Mouse (Mus musculus) intestine, embryonic 15.5 days (tissue): Measurements from ENCODE around the gene Nkx1-1. TPM values are rescaled to one million over a fixed set of nuclear protein-coding genes. Genes with fewer than 3 reads are reported as not detected.

ENCODE experiments used
- ATAC-seq: fragments of 200-750 bp; cut with Nextera tagmentation; 2 replicates; pipeline ENCODE4 v1.8.0; 2017; ENCODE audit warnings: moderate TSS enrichment, moderate library complexity
- H3K27ac ChIP-seq: fragments of 300-500 bp; sonication (generic); 2 replicates; pipeline ENCODE4 v1.5.1; 2015; ENCODE audit warnings: mild to moderate bottlenecking, inconsistent platforms
- H3K27me3 ChIP-seq: fragments of 300-500 bp; sonication (generic); replicated peaks from 2 replicates; pipeline ENCODE4 v1.6.1; 2015; ENCODE audit warnings: inconsistent platforms
- H3K36me3 ChIP-seq: fragments of 300-500 bp; sonication (generic); 2 replicates; pipeline ENCODE4 v1.6.1; 2015; ENCODE audit warnings: inconsistent platforms
- H3K4me1 ChIP-seq: fragments of 300-500 bp; sonication (generic); replicated peaks from 2 replicates; pipeline ENCODE4 v1.6.1; 2015; ENCODE audit warnings: inconsistent platforms
- H3K4me2 ChIP-seq: fragments of 300-500 bp; sonication (generic); replicated peaks from 2 replicates; pipeline ENCODE4 v1.6.1; 2015; ENCODE audit warnings: mild to moderate bottlenecking, inconsistent platforms
- H3K4me3 ChIP-seq: fragments of 300-500 bp; sonication (generic); replicated peaks from 2 replicates; pipeline ENCODE4 v1.5.1; 2015; ENCODE audit warnings: inconsistent platforms
- H3K9ac ChIP-seq: fragments of 300-500 bp; sonication (generic); 2 replicates; pipeline ENCODE4 v1.6.1; 2015; ENCODE audit warnings: inconsistent platforms
- H3K9me3 ChIP-seq: fragments of 300-500 bp; sonication (generic); 2 replicates; pipeline ENCODE4 v1.6.1; 2016; ENCODE audit warnings: inconsistent platforms
- WGBS: fragments of 180-500 bp; shearing (Covaris S2); methylation state at CpG from one replicate; pipeline ENCODE4 v1.1.7; 2015; 5-methylcytosine and 5-hydroxymethylcytosine counted together
- polyA plus RNA-seq: library from polyadenylated mRNA; unstranded; fragments of >200 nt; fragmentation: Nextera tagmentation; extraction: Ambion mirVana; gene quantifications from 2 replicates; pipeline ENCODE4 v1.2.1, GENCODE M21; 2015

The Nkx1-1 gene
- polyA plus RNA-seq, result not detected in 2 replicates

DNA sequence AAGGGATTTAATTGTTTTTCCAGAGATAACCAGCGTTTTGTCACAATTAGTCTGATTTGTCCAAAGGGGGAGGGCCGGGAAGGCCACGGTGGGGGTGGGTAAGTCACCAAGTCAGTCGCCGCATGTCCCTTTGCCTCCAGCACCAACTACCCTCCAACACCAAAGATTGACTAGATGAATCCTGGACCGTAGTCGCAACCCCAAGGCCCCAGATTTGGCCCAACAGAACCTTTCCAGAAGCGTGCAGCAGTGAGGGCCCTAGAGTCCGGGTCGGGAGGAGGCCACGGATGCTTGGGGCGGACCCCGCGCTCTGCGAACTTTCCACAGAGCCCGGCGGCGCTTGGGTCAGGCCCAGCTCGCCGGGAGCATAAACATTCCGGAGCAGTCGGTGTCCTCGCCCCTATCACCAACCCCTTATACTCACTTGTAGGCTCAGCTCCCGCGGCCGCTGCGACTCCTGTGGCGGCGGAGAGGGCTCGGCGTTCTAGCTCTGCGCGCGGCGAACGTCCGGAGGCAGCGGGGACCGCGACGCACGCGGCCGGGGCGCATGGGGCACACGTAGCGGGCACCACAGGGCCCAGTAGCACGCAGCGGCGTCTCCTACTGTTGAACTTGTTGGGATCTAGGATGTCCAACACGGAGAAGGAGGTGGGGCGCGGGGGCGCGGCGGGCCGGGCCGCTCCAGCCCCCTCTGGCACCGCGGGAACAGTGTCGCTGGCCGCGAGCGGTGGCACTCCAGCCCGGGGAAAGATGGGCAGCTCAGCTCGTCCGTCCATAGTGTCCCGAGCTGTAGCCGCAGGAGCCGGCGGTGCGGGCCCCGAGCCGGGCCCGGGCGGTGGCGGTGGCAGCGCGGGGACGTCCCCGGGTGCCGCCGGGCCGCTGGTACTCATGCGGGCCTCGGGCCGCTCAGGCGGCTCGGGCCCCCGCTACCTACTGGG lies at the start of gene Nkx1-1:
Gene Nkx1-1, minus strand, starts transcription at position 776 of the 938 bp plus-strand sequence.
- peaks cover 32% of the 10 kb centered on the region for H3K4me1 ChIP-seq
- no peak within 1 kb of the TSS for H3K9ac ChIP-seq
- no peak for ATAC-seq
- H3K4me3 ChIP-seq, result peak within 1 kb of the TSS; percentile 16
- H3K27ac ChIP-seq, result no peak within 1 kb of the TSS
- H3K36me3 ChIP-seq, result no peaks in the 10 kb centered on the region
- no peaks in the 10 kb centered on the region for H3K9me3 ChIP-seq
- WGBS, result under 1% methylated on average over 90 of the region's 90 CpGs
- peaks cover 96% of the 10 kb centered on the region for H3K27me3 ChIP-seq
- peak within 1 kb of the TSS; percentile 44 for H3K4me2 ChIP-seq

DNA sequence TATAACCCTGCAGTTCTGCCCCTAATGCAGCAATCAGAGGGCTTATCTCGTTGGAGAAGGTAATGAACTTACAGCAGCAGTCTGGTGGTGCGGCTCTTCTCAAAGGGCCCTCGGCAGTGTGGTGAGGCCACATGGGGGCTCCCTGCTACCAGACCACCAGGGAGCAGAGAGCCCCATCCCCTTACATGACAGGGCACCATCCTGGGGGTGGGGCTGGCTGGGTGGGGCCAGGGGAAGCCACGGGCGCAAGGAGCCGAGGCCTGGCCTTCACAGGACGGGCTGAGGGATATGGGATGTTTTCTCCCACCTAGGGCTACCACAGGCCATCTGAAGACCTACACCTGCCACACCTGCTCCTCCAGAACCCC lies 47.5 kb upstream of the Nkx1-1 start:
- H3K27ac ChIP-seq, result no peak overlapping the region
- no peak for ATAC-seq
- H3K4me1 ChIP-seq, result peaks cover 4% of the 10 kb centered on the region; the same call in 1 of the 2 replicates
- peak overlapping the region; percentile 28 for H3K4me2 ChIP-seq
- H3K36me3 ChIP-seq, result no peaks in the 10 kb centered on the region
- H3K27me3 ChIP-seq, result no peaks in the 10 kb centered on the region
- H3K4me3 ChIP-seq, result no peak overlapping the region
- no peak overlapping the region for H3K9ac ChIP-seq
- WGBS, result 16% methylated on average over 7 of the region's 7 CpGs
- no peaks in the 10 kb centered on the region for H3K9me3 ChIP-seq

DNA sequence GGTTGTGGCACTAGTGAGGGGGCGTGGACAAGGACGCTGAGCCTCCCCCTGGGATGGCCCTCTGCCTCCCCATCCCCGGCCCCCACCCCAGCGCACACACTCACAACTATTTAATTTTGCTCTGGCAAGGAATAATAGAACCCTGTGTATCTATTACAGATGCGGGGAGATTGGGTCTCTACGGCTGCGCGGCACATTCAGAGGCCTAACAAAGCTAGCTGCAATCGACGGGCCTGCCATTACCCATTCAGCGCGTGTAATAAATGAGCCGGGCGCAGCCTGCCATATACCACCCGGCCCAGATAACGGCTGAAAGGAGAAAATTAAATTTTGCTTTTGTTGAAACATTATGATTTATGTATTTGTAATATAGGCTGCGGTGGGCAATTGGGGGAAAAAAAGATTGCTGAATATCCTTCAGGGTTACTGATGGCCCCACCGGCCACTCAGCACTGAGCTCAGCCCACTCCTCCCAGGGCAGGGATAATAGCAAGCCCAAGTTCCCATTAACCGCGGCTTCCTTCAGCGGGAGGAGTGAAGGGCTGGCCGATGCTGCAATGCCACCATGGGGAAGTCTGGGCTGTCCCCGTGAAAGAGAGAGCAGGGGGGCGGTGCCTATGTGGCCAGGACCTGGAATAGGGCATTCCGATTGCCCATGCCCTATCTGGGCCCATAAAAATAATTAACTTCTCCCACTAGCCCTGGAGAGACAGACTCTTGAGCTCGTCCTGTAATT lies 47.0 kb upstream of the Nkx1-1 start:
- Histone ChIP-seq H3K9me3 (no peaks in the 10 kb centered on the region), H3K4me3 (no peak overlapping the region), H3K27ac (no peak overlapping the region), H3K4me2 (peak overlapping the region; percentile 28), H3K27me3 (no peaks in the 10 kb centered on the region), H3K36me3 (no peaks in the 10 kb centered on the region), H3K9ac (no peak overlapping the region), H3K4me1 (peaks cover 4% of the 10 kb centered on the region; the same call in 1 of the 2 replicates)
- peak; percentile 92 for ATAC-seq
- WGBS, result 45% methylated on average over 26 of the region's 26 CpGs

DNA sequence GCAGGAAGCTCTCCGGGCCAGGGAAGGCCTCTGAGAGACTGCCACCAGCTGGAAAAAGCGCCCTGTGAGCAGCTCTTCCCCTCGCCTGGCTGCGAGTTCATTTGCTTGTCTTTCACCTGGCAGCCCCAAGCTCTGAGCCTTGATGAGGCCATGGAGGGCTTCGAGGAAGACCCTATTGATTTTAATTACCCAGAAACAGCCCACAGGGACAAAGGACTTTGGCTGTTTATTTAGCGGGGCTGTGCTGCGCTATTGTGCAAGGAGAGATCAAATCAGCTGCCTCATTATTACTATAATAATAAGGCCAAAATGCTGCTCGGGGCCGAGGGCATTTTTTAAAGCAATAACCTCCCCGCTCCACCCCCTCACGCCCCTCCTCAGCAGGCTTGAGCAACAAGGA lies 31.7 kb upstream of the Nkx1-1 start:
- Histone ChIP-seq H3K4me3 (no peak overlapping the region), H3K4me2 (no peak overlapping the region), H3K9ac (no peak overlapping the region), H3K27ac (no peak overlapping the region), H3K36me3 (no peaks in the 10 kb centered on the region), H3K4me1 (no peaks in the 10 kb centered on the region), H3K27me3 (peaks cover 6% of the 10 kb centered on the region; the same call in 1 of the 2 replicates), H3K9me3 (no peaks in the 10 kb centered on the region)
- 55% methylated on average over 11 of the region's 11 CpGs for WGBS
- ATAC-seq, result no peak

DNA sequence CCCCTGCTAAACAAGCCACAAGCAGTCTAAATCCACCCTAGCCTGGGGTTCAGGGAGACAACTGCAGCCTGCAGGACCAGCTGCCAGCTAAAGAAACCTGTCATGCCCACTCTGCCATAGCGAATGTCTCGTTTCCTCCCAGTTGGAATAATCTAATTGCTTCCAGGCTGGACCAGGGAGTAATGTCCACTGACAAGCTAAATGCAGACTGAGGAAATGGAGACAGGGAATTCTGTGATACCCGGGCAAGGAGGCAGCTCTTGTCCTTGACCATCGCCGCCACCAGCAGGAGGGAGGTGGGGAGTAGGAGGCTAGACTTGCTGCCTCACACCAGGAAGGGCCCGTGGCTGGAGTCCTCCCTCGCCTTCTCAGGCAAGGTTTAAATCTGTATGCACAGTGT lies 30.6 kb upstream of the Nkx1-1 start:
- no peak overlapping the region for H3K4me2 ChIP-seq
- 64% methylated on average over 7 of the region's 7 CpGs for WGBS
- no peak overlapping the region for H3K4me3 ChIP-seq
- H3K27ac ChIP-seq, result no peak overlapping the region
- no peak for ATAC-seq
- H3K9me3 ChIP-seq, result no peaks in the 10 kb centered on the region
- H3K36me3 ChIP-seq, result no peaks in the 10 kb centered on the region
- H3K27me3 ChIP-seq, result peaks cover 6% of the 10 kb centered on the region; the same call in 1 of the 2 replicates
- H3K4me1 ChIP-seq, result no peaks in the 10 kb centered on the region
- no peak overlapping the region for H3K9ac ChIP-seq

DNA sequence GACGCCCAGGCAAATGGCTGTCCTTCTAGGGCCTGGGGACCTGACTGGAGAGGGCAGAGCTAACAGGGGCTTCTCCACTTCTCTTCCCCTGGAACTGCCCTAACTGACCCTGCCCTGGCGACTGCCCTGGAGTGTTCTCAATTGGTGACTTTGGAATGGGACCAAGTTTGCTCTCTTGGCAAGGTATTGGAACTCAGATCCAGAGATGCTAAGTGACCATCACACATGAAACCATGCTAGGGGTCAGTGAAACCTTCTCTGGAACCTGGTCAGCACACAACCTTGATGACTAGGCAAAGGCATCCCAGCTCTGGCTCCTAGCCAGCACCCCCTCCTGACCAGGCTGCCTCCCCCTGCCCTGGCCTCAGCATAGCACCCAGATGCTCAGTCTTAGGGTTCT lies 25.3 kb upstream of the Nkx1-1 start:
- H3K36me3 ChIP-seq, result no peaks in the 10 kb centered on the region
- 68% methylated on average over 2 of the region's 2 CpGs for WGBS

DNA sequence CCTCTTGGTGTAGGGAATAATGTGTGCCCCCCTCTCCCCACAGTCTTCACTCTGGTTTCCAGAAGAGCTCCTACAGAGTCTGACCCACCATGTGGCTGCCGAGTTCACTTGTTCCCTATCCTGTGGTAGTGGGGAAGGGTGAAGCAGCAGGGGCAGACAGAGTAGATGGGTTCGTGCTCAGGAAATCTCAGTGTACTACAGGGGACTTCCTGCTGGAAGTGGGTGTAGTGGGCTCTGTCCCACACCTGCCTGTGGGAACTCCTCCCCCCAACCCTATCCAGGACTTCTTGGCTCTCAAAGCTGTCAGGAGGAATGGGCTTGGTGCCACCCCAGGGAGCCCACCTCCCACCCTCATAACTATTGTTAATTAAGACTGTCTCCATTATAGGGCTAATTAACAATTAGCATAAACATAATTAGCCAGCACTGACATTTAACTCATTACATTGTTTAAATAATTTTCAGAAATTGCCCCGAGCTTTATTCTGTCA lies 24.4 kb upstream of the Nkx1-1 start:
- no peak overlapping the region for H3K9ac ChIP-seq
- no peaks in the 10 kb centered on the region for H3K9me3 ChIP-seq
- H3K4me2 ChIP-seq, result no peak overlapping the region
- WGBS, result 53% methylated on average over 3 of the region's 3 CpGs
- no peaks in the 10 kb centered on the region for H3K36me3 ChIP-seq
- no peak overlapping the region for H3K4me3 ChIP-seq
- H3K4me1 ChIP-seq, result no peaks in the 10 kb centered on the region
- ATAC-seq, result no peak
- H3K27ac ChIP-seq, result no peak overlapping the region
- peaks cover 3% of the 10 kb centered on the region for H3K27me3 ChIP-seq

More for the DNA sequence above, 25.3 kb upstream of the Nkx1-1 start:
- Histone ChIP-seq H3K4me2 (no peak overlapping the region), H3K9ac (no peak overlapping the region), H3K4me1 (no peaks in the 10 kb centered on the region), H3K9me3 (no peaks in the 10 kb centered on the region), H3K27me3 (peaks cover 3% of the 10 kb centered on the region), H3K4me3 (no peak overlapping the region), H3K27ac (no peak overlapping the region)
- no peak for ATAC-seq

DNA sequence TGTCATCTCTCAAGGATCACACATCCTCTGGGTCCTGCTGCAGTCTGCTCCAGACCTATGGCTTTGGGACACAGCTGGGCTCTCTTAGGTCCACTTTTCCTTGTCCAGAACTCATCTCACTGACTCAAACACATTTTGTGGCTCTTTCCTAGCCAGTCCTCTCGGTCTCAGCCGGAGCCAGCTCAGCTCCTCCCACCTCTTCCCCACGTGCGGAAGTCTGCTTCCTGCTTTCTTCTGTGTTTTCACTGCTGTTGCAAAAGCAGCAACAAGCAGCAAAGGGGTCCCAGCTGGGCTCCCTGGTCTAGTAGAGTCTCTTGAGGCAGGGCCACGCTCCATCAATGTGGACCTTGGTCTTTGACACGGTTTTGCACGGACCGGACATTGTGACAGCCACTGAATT lies 22.0 kb upstream of the Nkx1-1 start:
- Histone ChIP-seq H3K9me3 (no peaks in the 10 kb centered on the region), H3K4me3 (no peak overlapping the region), H3K36me3 (no peaks in the 10 kb centered on the region), H3K27me3 (no peaks in the 10 kb centered on the region; the same call in 1 of the 2 replicates), H3K27ac (no peak overlapping the region), H3K9ac (no peak overlapping the region), H3K4me2 (no peak overlapping the region), H3K4me1 (no peaks in the 10 kb centered on the region)
- 48% methylated on average over 8 of the region's 8 CpGs for WGBS
- ATAC-seq, result no peak

DNA sequence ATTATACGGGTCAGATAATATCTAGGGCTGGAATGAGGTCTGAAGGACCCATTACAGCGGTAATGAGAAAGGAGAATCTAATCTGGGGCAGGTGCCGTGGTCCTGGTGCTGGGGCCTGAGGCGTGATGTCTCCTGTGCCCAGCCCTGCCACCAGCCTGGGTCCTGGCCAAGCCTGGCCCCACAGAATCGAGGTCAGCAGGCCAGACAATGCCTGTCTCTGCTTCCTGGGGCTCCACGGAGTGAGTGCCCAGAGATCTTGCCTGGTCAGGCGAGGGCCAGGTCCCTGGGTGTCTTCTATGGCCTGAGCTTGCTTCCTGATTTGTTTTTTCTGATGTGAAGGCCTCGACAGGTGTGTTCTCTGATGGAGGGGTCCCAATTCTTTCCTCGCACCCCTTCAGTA lies 10.0 kb upstream of the Nkx1-1 start:
- peaks cover 48% of the 10 kb centered on the region for H3K27me3 ChIP-seq
- no peak for ATAC-seq
- H3K9ac ChIP-seq, result no peak overlapping the region

DNA sequence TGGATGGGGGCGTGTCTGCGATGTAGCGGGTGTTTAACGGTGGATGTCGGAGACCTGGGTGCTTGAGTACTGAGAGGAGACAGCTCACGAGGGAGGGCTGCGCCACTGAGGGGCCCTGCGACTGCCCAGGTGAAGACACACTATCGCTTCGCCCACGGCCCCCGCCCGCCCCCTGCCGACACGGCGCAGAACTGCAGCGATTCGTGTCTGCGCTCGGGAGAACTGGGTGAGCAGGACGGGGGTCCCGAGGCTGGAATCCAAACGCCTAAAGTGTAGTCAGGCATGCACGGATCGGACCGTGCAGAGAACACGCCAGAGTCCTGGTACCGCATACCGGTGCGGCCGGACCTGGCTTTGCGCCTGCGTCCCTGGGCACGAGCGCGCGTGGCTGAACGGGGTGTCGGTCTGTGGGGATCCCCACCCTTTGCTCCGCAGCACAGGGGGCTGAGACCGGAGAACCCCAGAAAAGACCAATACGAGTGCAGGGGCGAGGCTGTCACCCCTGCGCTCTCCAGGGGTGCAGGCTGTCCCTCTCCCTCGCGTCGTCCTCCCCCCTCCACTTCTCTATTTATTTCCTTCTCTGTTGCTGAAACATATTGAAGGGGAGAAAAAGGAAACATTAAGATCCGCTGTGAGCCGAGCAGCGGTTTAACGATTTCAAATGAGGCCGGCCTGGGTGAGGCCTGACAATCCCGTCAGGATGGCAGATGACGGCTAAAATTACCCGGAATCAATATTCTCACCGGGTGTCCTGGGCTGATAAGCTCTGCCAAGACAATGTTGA lies 9.3 kb upstream of the Nkx1-1 start:
- H3K4me2 ChIP-seq, result peak overlapping the region; percentile 69
- 4% methylated on average over 56 of the region's 56 CpGs for WGBS
- no peak for ATAC-seq
- peaks cover 48% of the 10 kb centered on the region for H3K27me3 ChIP-seq
- H3K9me3 ChIP-seq, result no peaks in the 10 kb centered on the region
- peak overlapping the region; percentile 17; the same call in 1 of the 2 replicates for H3K9ac ChIP-seq
- peaks cover 6% of the 10 kb centered on the region; the same call in 1 of the 2 replicates for H3K4me1 ChIP-seq
- H3K36me3 ChIP-seq, result no peaks in the 10 kb centered on the region
- peak overlapping the region; percentile 27 for H3K4me3 ChIP-seq
- H3K27ac ChIP-seq, result no peak overlapping the region

More for the DNA sequence above, 10.0 kb upstream of the Nkx1-1 start:
- Histone ChIP-seq H3K36me3 (no peaks in the 10 kb centered on the region), H3K4me1 (peaks cover 6% of the 10 kb centered on the region; the same call in 1 of the 2 replicates), H3K4me3 (no peak overlapping the region), H3K9me3 (no peaks in the 10 kb centered on the region), H3K27ac (no peak overlapping the region), H3K4me2 (no peak overlapping the region)
- WGBS, result 54% methylated on average over 9 of the region's 9 CpGs

DNA sequence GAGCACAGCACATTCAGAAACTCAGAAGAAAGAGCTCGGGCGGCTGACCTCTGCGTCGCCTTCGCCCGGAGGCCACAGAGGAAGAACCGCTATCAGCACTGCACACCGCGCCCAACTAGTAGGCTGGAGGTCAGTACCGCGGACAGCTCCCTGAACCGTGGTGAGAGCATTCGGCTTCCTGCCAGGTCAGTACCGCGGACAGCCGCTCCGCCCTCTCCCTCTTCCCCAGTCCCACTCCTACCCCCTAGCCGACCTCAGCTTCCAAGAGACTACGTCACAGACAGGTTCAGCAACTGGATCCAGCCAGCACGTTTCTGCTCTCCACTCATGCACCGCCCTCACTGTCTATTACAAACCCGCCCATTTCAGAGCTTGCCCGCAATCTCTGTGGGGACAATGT lies 4.4 kb upstream of the Nkx1-1 start:
- Histone ChIP-seq H3K27me3 (peaks cover 76% of the 10 kb centered on the region), H3K4me2 (no peak overlapping the region), H3K4me1 (peaks cover 19% of the 10 kb centered on the region), H3K36me3 (no peaks in the 10 kb centered on the region), H3K4me3 (no peak overlapping the region), H3K9ac (no peak overlapping the region), H3K27ac (no peak overlapping the region), H3K9me3 (no peaks in the 10 kb centered on the region)
- peak; percentile 89 for ATAC-seq
- WGBS, result 3% methylated on average over 23 of the region's 23 CpGs
